Mouse (Mus musculus) MEL (cell line): ENCODE results near the gene Eef1akmt3.
A peak's percentile ranks its signal among the peaks of the same experiment; 100 is the strongest.

Experiments used
- EP300 ChIP-seq, 2 experiments: IDR thresholded peaks; 2 replicates each; pipeline ENCODE4 v1.6.1; 2011; ENCODE audit warnings: improper control_type of control experiment in 2 of 2, low read length in 2 of 2, low read depth in 1 of 2, mild to moderate bottlenecking in 1 of 2
- MAZ ChIP-seq: IDR thresholded peaks from 2 replicates; pipeline ENCODE4 v1.6.1; 2012; ENCODE audit warnings: low read depth, mild to moderate bottlenecking, inconsistent platforms, low read length, improper control_type of control experiment
- MXI1 ChIP-seq: IDR thresholded peaks from 2 replicates; pipeline ENCODE4 v1.6.1; 2011; ENCODE audit warnings: mild to moderate bottlenecking, low read depth, low read length, improper control_type of control experiment

GRCm38 (mm10) chr10:127063239-127063872 is 22.0 kb upstream of the Eef1akmt3 start, which contains the start of gene Cdk4:
- TF ChIP-seq MXI1: peak; percentile 97
- TF ChIP-seq MAZ: peak; percentile 96
- TF ChIP-seq EP300 (IDR thresholded peaks at IDR 0.05; ENCODE audit: low read depth in 1 of 2, low read length in 2 of 2): no peak
